Mouse (Mus musculus) heart, embryonic 10.5 days (tissue): ENCODE measurements at regions not wholly inside any gene's neighbourhood (a gene's known extent, or its start where the extent isn't known, plus 50 kb on each side); places are given as distances from the start of the nearest gene placed in this dataset.

ENCODE experiments used
- DNase-seq: peaks from one replicate; pipeline ENCODE4 v3.0.0-alpha.2; 2017; ENCODE audit warnings: low spot score
- H3K27ac ChIP-seq: fragments of 300-500 bp; sonication (generic); 2 replicates; pipeline ENCODE4 v1.5.1; 2016; ENCODE audit warnings: mild to moderate bottlenecking
- H3K27me3 ChIP-seq: fragments of 300-500 bp; sonication (generic); 2 replicates; pipeline ENCODE4 v1.6.1; 2016; ENCODE audit warnings: mild to moderate bottlenecking; ENCODE audit not compliant: poor library complexity, insufficient read depth, severe bottlenecking
- H3K36me3 ChIP-seq: fragments of 300-500 bp; sonication (generic); 2 replicates; pipeline ENCODE4 v1.6.1; 2016; ENCODE audit warnings: mild to moderate bottlenecking, moderate library complexity
- H3K4me1 ChIP-seq: fragments of 300-500 bp; sonication (generic); 2 replicates; pipeline ENCODE4 v1.6.1; 2016; ENCODE audit warnings: mild to moderate bottlenecking
- H3K4me3 ChIP-seq: fragments of 300-500 bp; sonication (generic); 2 replicates; pipeline ENCODE4 v1.5.1; 2016; ENCODE audit warnings: mild to moderate bottlenecking, moderate library complexity
- H3K9me3 ChIP-seq: fragments of 300-500 bp; sonication (generic); 2 replicates; pipeline ENCODE4 v1.6.1; 2016; ENCODE audit warnings: mild to moderate bottlenecking, moderate library complexity
- WGBS: fragments of 180-500 bp; shearing (Covaris S2); methylation state at CpG from one replicate; pipeline ENCODE4 v1.1.7; 2016; 5-methylcytosine and 5-hydroxymethylcytosine counted together

- H3K27me3 ChIP-seq, result no peaks in the 10 kb centered on the region
- WGBS, result 87% methylated on average over 1 of the region's 1 CpGs
- no peak for DNase-seq
- no peaks in the 10 kb centered on the region for H3K9me3 ChIP-seq
- H3K36me3 ChIP-seq, result no peaks in the 10 kb centered on the region
- no peak overlapping the region for H3K4me3 ChIP-seq
- no peak overlapping the region for H3K27ac ChIP-seq
- H3K4me1 ChIP-seq, result no peaks in the 10 kb centered on the region
These were observed 491.3 kb downstream of the Rnf144a start for GRCm38 (mm10) chr12:25923772-25924171.

GRCm38 (mm10) chr12:25905614-25906013 is 509.4 kb downstream of the Rnf144a start:
- Histone ChIP-seq H3K27me3 (no peaks in the 10 kb centered on the region), H3K27ac (no peak overlapping the region), H3K9me3 (no peaks in the 10 kb centered on the region), H3K36me3 (no peaks in the 10 kb centered on the region), H3K4me3 (no peak overlapping the region), H3K4me1 (no peaks in the 10 kb centered on the region)
- DNase-seq, result no peak
- WGBS, result 62% methylated on average over 1 of the region's 1 CpGs

GRCm38 (mm10) chr12:25896543-25896942 is 518.5 kb downstream of the Rnf144a start:
- no peaks in the 10 kb centered on the region for H3K4me1 ChIP-seq
- no peak overlapping the region for H3K27ac ChIP-seq
- H3K4me3 ChIP-seq, result no peak overlapping the region
- 49% methylated on average over 3 of the region's 3 CpGs for WGBS
- H3K9me3 ChIP-seq, result no peaks in the 10 kb centered on the region
- no peaks in the 10 kb centered on the region for H3K27me3 ChIP-seq
- DNase-seq, result no peak
- no peaks in the 10 kb centered on the region for H3K36me3 ChIP-seq

GRCm38 (mm10) chr12:25895691-25896090 is 519.4 kb downstream of the Rnf144a start:
- DNase-seq, result no peak
- Histone ChIP-seq H3K27me3 (no peaks in the 10 kb centered on the region), H3K27ac (no peak overlapping the region), H3K4me1 (no peaks in the 10 kb centered on the region), H3K9me3 (no peaks in the 10 kb centered on the region), H3K4me3 (no peak overlapping the region), H3K36me3 (no peaks in the 10 kb centered on the region)
- 31% methylated on average over 1 of the region's 1 CpGs for WGBS

GRCm38 (mm10) chr12:25891391-25892167 is 523.5 kb downstream of the Rnf144a start:
- DNase-seq, result no peak
- Histone ChIP-seq H3K4me3 (no peak overlapping the region), H3K9me3 (no peaks in the 10 kb centered on the region), H3K36me3 (no peaks in the 10 kb centered on the region), H3K27me3 (no peaks in the 10 kb centered on the region), H3K27ac (no peak overlapping the region), H3K4me1 (no peaks in the 10 kb centered on the region)
- 71% methylated on average over 4 of the region's 4 CpGs for WGBS

GRCm38 (mm10) chr12:25890722-25891121 is 524.3 kb downstream of the Rnf144a start:
- H3K4me3 ChIP-seq, result no peak overlapping the region
- H3K27ac ChIP-seq, result no peak overlapping the region
- DNase-seq, result no peak
- H3K4me1 ChIP-seq, result no peaks in the 10 kb centered on the region
- H3K36me3 ChIP-seq, result no peaks in the 10 kb centered on the region
- H3K27me3 ChIP-seq, result no peaks in the 10 kb centered on the region
- WGBS, result 78% methylated on average over 1 of the region's 1 CpGs
- H3K9me3 ChIP-seq, result no peaks in the 10 kb centered on the region

GRCm38 (mm10) chr12:25883771-25884171 is 531.3 kb downstream of the Rnf144a start:
- Histone ChIP-seq H3K4me1 (no peaks in the 10 kb centered on the region), H3K27ac (no peak overlapping the region), H3K9me3 (no peaks in the 10 kb centered on the region), H3K4me3 (no peak overlapping the region), H3K36me3 (no peaks in the 10 kb centered on the region), H3K27me3 (no peaks in the 10 kb centered on the region)
- no peak for DNase-seq
- WGBS, result 77% methylated on average over 5 of the region's 5 CpGs

GRCm38 (mm10) chr12:25871816-25872215 is 543.2 kb downstream of the Rnf144a start:
- H3K27me3 ChIP-seq, result no peaks in the 10 kb centered on the region
- H3K4me1 ChIP-seq, result no peaks in the 10 kb centered on the region
- H3K9me3 ChIP-seq, result no peaks in the 10 kb centered on the region
- DNase-seq, result no peak
- no peak overlapping the region for H3K4me3 ChIP-seq
- no peak overlapping the region for H3K27ac ChIP-seq
- 78% methylated on average over 4 of the region's 4 CpGs for WGBS
- H3K36me3 ChIP-seq, result no peaks in the 10 kb centered on the region

- 68% methylated on average over 11 of the region's 11 CpGs for WGBS
- Histone ChIP-seq H3K4me1 (no peaks in the 10 kb centered on the region), H3K36me3 (no peaks in the 10 kb centered on the region), H3K27ac (no peak overlapping the region), H3K9me3 (no peaks in the 10 kb centered on the region), H3K27me3 (no peaks in the 10 kb centered on the region), H3K4me3 (no peak overlapping the region)
- DNase-seq, result no peak
These were observed 544.0 kb downstream of the Rnf144a start for GRCm38 (mm10) chr12:25871001-25871461.

GRCm38 (mm10) chr12:25869846-25870245 is 545.2 kb downstream of the Rnf144a start:
- no peaks in the 10 kb centered on the region for H3K4me1 ChIP-seq
- no peak overlapping the region for H3K27ac ChIP-seq
- H3K4me3 ChIP-seq, result no peak overlapping the region
- no peaks in the 10 kb centered on the region for H3K27me3 ChIP-seq
- H3K9me3 ChIP-seq, result no peaks in the 10 kb centered on the region
- DNase-seq, result no peak
- no peaks in the 10 kb centered on the region for H3K36me3 ChIP-seq

GRCm38 (mm10) chr12:25865063-25865462 is 550.0 kb downstream of the Rnf144a start:
- H3K9me3 ChIP-seq, result no peaks in the 10 kb centered on the region
- H3K27ac ChIP-seq, result no peak overlapping the region
- H3K36me3 ChIP-seq, result no peaks in the 10 kb centered on the region
- no peaks in the 10 kb centered on the region for H3K27me3 ChIP-seq
- H3K4me3 ChIP-seq, result no peak overlapping the region
- H3K4me1 ChIP-seq, result no peaks in the 10 kb centered on the region
- no peak for DNase-seq
- WGBS, result 74% methylated on average over 3 of the region's 3 CpGs

GRCm38 (mm10) chr12:25864113-25864852 is 550.8 kb downstream of the Rnf144a start:
- Histone ChIP-seq H3K27me3 (no peaks in the 10 kb centered on the region), H3K4me1 (no peaks in the 10 kb centered on the region), H3K9me3 (no peaks in the 10 kb centered on the region), H3K4me3 (no peak overlapping the region), H3K36me3 (no peaks in the 10 kb centered on the region), H3K27ac (no peak overlapping the region)
- 62% methylated on average over 7 of the region's 7 CpGs for WGBS
- no peak for DNase-seq

GRCm38 (mm10) chr12:25861100-25861499 is 554.0 kb downstream of the Rnf144a start:
- 73% methylated on average over 3 of the region's 3 CpGs for WGBS

More at GRCm38 (mm10) chr12:25861100-25861499, 554.0 kb downstream of the Rnf144a start:
- no peaks in the 10 kb centered on the region for H3K4me1 ChIP-seq
- no peak overlapping the region for H3K4me3 ChIP-seq
- H3K36me3 ChIP-seq, result no peaks in the 10 kb centered on the region
- H3K27ac ChIP-seq, result no peak overlapping the region
- DNase-seq, result no peak
- H3K27me3 ChIP-seq, result no peaks in the 10 kb centered on the region
- no peaks in the 10 kb centered on the region for H3K9me3 ChIP-seq
